Mouse (Mus musculus) midbrain, embryonic 16.5 days (tissue): ENCODE measurements around the gene Gm45521. TPM values are rescaled to one million over a fixed set of nuclear protein-coding genes. Genes with fewer than 3 reads are reported as not detected.

Experiments used
- ATAC-seq: fragments of 200-750 bp; cut with Nextera tagmentation; 2 replicates; pipeline ENCODE4 v1.8.0; 2017; ENCODE audit warnings: moderate TSS enrichment
- H3K27ac ChIP-seq: fragments of 300-500 bp; sonication (generic); 2 replicates; pipeline ENCODE4 v1.5.1; 2014; ENCODE audit warnings: mild to moderate bottlenecking, low read length, mixed read lengths
- H3K27me3 ChIP-seq: fragments of 300-500 bp; sonication (generic); 2 replicates; pipeline ENCODE4 v1.6.1; 2014; ENCODE audit warnings: low read depth, low read length, mixed read lengths; ENCODE audit not compliant: control insufficient read depth, insufficient read depth
- H3K36me3 ChIP-seq: fragments of 300-500 bp; sonication (generic); 2 replicates; pipeline ENCODE4 v1.6.1; 2014; ENCODE audit warnings: mild to moderate bottlenecking, low read length, moderate library complexity, mixed read lengths; ENCODE audit not compliant: control insufficient read depth, insufficient read depth
- H3K4me1 ChIP-seq: fragments of 300-500 bp; sonication (generic); 2 replicates; pipeline ENCODE4 v1.6.1; 2014; ENCODE audit warnings: mild to moderate bottlenecking, low read length, mixed read lengths; ENCODE audit not compliant: control insufficient read depth, insufficient read depth
- H3K4me2 ChIP-seq: fragments of 300-500 bp; sonication (generic); 2 replicates; pipeline ENCODE4 v1.6.1; 2014; ENCODE audit warnings: mild to moderate bottlenecking, low read length, mixed read lengths
- H3K4me3 ChIP-seq: fragments of 300-500 bp; sonication (generic); 2 replicates; pipeline ENCODE4 v1.5.1; 2014; ENCODE audit warnings: low read depth, mild to moderate bottlenecking, low read length, moderate library complexity, mixed read lengths
- H3K9ac ChIP-seq: fragments of 300-500 bp; sonication (generic); 2 replicates; pipeline ENCODE4 v1.6.1; 2014; ENCODE audit warnings: low read depth, low read length, mixed read lengths
- H3K9me3 ChIP-seq: fragments of 300-500 bp; sonication (generic); replicated peaks from 2 replicates; pipeline ENCODE4 v1.6.1; 2014; ENCODE audit warnings: mild to moderate bottlenecking, low read length, mixed read lengths; ENCODE audit not compliant: control insufficient read depth, poor library complexity, severe bottlenecking
- WGBS: fragments of 180-500 bp; shearing (Covaris S2); extraction: QIAGEN DNeasy Blood & Tissue Kit; methylation state at CpG from one replicate; pipeline ENCODE4 v1.1.7; 2014; 5-methylcytosine and 5-hydroxymethylcytosine counted together
- polyA plus RNA-seq: library from polyadenylated mRNA; unstranded; fragments of >200 nt; fragmentation: Nextera tagmentation; extraction: Ambion mirVana; gene quantifications from 2 replicates; pipeline ENCODE4 v1.2.1, GENCODE M21; 2015

Gene Gm45521
- polyA plus RNA-seq, 1 experiment from 2014 or later = 0.48 TPM

DNA sequence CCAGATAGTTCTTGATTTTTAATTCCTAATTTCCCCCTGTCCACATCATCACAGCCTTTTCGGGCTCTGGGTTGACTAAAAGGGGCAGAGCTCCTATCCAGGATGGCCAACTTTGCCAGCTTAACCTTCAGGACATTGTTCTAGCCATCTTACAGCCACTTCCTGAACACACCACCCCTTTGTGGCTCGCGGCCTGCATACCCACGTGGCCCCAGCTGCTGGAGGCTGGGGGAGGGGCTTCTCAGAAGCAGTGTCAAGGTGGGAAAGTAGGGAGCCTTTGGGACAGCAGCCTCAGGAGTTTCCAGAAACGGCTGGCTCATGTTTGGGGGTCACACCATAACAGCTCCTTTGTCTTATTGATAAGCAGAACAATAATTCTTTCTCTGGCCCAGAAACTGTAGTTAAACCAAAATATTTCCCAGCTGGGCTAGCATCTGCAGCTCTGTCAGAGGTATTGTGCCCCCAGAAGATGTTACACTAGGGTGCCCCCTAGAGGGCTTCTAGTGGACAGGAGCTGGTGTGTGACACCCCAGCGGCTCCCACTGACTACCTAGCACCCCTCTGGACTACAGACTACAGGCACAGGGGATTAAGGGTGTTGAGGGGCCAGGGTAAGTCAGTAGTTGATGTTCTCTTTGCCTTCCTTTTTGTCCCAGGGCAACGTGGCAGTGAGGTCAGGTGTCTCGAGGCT lies 12.6 kb upstream of the Gm45521 start:
- Histone ChIP-seq H3K27ac (no peak overlapping the region), H3K36me3 (peaks cover 26% of the 10 kb centered on the region), H3K4me2 (no peak overlapping the region), H3K9me3 (no peaks in the 10 kb centered on the region), H3K4me1 (no peaks in the 10 kb centered on the region), H3K9ac (no peak overlapping the region), H3K27me3 (no peaks in the 10 kb centered on the region), H3K4me3 (no peak overlapping the region)
- no peak for ATAC-seq
- 59% methylated on average over 8 of the region's 8 CpGs for WGBS

DNA sequence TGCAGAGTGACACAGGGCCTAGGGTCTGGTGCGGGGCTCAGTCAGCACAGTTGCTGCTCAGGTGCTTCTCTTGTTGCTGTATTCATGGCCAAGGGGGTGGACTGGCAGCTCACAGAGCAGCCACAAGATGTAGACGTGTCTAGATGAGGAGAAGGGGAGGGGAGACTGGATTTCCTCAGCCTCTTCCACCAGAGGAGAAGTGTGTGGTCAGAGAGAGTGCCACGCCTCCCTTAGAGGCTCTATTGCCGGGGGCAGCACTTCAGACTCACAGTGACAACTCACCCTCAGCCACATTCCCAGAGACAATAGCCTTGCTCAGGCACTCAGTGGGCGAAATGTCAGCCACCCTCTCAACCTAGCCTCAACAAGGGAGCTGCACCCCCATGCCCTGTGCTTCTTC lies 11.8 kb upstream of the Gm45521 start:
- Histone ChIP-seq H3K9me3 (no peaks in the 10 kb centered on the region), H3K4me2 (no peak overlapping the region), H3K4me1 (no peaks in the 10 kb centered on the region), H3K36me3 (peaks cover 30% of the 10 kb centered on the region), H3K4me3 (no peak overlapping the region), H3K27me3 (no peaks in the 10 kb centered on the region), H3K9ac (no peak overlapping the region), H3K27ac (no peak overlapping the region)
- ATAC-seq = no peak
- WGBS = 84% methylated on average over 5 of the region's 5 CpGs

- Histone ChIP-seq H3K4me2 (no peak overlapping the region), H3K4me3 (no peak overlapping the region), H3K4me1 (no peaks in the 10 kb centered on the region), H3K9me3 (no peaks in the 10 kb centered on the region), H3K36me3 (peaks cover 17% of the 10 kb centered on the region), H3K27ac (no peak overlapping the region), H3K27me3 (no peaks in the 10 kb centered on the region), H3K9ac (no peak overlapping the region)
- ATAC-seq = no peak
- 95% methylated on average over 9 of the region's 9 CpGs for WGBS
Observed at GRCm38 (mm10) chr14:7951234-7951633, 5.9 kb upstream of the Gm45521 start.

DNA sequence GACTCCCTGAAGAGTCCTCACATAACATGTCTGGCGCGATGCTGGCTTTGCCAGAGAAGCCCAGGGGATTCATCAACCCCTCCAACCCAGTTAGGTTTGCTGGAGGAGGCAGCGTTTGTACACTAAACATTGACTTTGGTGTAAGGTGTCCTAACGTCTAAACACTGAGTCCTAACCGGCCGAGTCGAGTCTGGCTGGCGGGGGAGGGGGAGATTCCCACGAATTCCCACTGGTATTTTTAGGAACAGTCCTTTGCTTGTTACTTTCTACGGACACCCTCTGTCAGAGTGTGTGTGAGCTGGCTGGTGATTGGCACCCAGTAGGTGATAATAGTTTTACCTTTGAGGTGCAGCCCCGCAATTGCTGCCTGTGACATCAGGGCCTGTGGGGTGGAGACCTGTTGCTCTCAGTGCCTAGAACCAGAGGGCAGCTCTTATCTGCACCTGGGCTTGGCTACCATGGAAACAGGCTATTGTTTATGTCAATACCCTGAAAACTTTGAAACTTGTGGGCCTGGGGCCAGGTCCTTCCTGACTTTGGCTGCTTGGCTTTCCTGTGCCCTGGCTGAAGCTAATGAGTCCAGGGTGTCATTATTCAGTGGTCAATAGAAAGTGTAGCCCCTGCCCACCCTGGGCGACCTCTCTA lies 4.4 kb upstream of the Gm45521 start:
- H3K36me3 ChIP-seq = peaks cover 17% of the 10 kb centered on the region
- no peaks in the 10 kb centered on the region for H3K4me1 ChIP-seq
- no peak overlapping the region for H3K9ac ChIP-seq
- no peak overlapping the region for H3K4me2 ChIP-seq
- H3K27me3 ChIP-seq = no peaks in the 10 kb centered on the region
- no peak for ATAC-seq
- WGBS = 42% methylated on average over 12 of the region's 12 CpGs
- H3K4me3 ChIP-seq = no peak overlapping the region
- H3K27ac ChIP-seq = 0 out of 2 replicates have a peak overlapping the region, but pooled peaks have one; percentile 28
- H3K9me3 ChIP-seq = no peaks in the 10 kb centered on the region

DNA sequence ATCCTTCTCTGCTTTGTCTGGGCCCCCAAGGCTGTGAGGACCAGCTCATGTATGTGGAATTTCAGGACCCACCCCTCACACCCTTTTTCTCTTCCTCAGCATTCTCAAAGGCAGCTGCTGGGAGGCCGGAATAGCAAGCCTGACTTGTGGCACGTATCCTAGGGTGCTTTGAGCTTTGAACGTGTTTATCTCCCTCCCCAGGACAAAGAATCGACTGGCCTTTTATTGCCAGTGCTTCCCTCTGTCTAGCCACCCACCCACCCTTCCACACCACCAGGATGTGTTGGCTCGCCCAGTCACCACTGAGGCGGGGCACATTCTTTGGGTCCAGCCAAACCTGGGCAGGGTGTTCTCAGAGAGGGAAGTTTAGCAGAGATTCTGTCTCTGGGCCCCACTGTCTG lies 3.0 kb upstream of the Gm45521 start:
- no peaks in the 10 kb centered on the region for H3K9me3 ChIP-seq
- 40% methylated on average over 6 of the region's 6 CpGs for WGBS
- no peak overlapping the region for H3K4me3 ChIP-seq
- no peak for ATAC-seq
- H3K27me3 ChIP-seq = no peaks in the 10 kb centered on the region
- H3K36me3 ChIP-seq = peaks cover 15% of the 10 kb centered on the region
- no peak overlapping the region for H3K4me2 ChIP-seq
- no peaks in the 10 kb centered on the region for H3K4me1 ChIP-seq
- H3K9ac ChIP-seq = no peak overlapping the region
- peak overlapping the region; percentile 28; the same call in 1 of the 2 replicates for H3K27ac ChIP-seq

GRCm38 (mm10) chr14:7956427-7956826 lies 661 bp upstream of the Gm45521 start:
- H3K4me3 ChIP-seq = no peak overlapping the region
- ATAC-seq = no peak
- 86% methylated on average over 10 of the region's 10 CpGs for WGBS
- H3K27me3 ChIP-seq = no peaks in the 10 kb centered on the region
- no peak overlapping the region for H3K27ac ChIP-seq
- no peaks in the 10 kb centered on the region for H3K4me1 ChIP-seq
- no peak overlapping the region for H3K4me2 ChIP-seq
- peaks cover 2% of the 10 kb centered on the region; the same call in 1 of the 2 replicates for H3K36me3 ChIP-seq
- H3K9ac ChIP-seq = no peak overlapping the region
- H3K9me3 ChIP-seq = no peaks in the 10 kb centered on the region

GRCm38 (mm10) chr14:7960616-7961015 lies 3.5 kb downstream of the Gm45521 start:
- H3K4me2 ChIP-seq = no peak overlapping the region

GRCm38 (mm10) chr14:7961714-7962113 lies 4.6 kb downstream of the Gm45521 start:
- ATAC-seq = no peak
- no peak overlapping the region for H3K4me3 ChIP-seq
- H3K27me3 ChIP-seq = no peaks in the 10 kb centered on the region
- no peaks in the 10 kb centered on the region for H3K4me1 ChIP-seq
- no peak overlapping the region for H3K4me2 ChIP-seq
- H3K9me3 ChIP-seq = no peaks in the 10 kb centered on the region
- WGBS = 48% methylated on average over 5 of the region's 5 CpGs
- H3K27ac ChIP-seq = no peak overlapping the region
- no peak overlapping the region for H3K9ac ChIP-seq
- no peaks in the 10 kb centered on the region for H3K36me3 ChIP-seq

More at GRCm38 (mm10) chr14:7960616-7961015, 3.5 kb downstream of the Gm45521 start:
- no peaks in the 10 kb centered on the region for H3K36me3 ChIP-seq
- H3K27ac ChIP-seq = no peak overlapping the region
- H3K27me3 ChIP-seq = no peaks in the 10 kb centered on the region
- 0 out of 2 replicates have a peak, but pooled peaks have one; percentile 30 for ATAC-seq
- H3K4me3 ChIP-seq = no peak overlapping the region
- H3K9ac ChIP-seq = no peak overlapping the region
- 48% methylated on average over 11 of the region's 11 CpGs for WGBS
- no peaks in the 10 kb centered on the region for H3K4me1 ChIP-seq
- no peaks in the 10 kb centered on the region for H3K9me3 ChIP-seq

- WGBS = 82% methylated on average over 2 of the region's 2 CpGs
Observed at GRCm38 (mm10) chr14:7962626-7963025, 5.5 kb downstream of the Gm45521 start.

More at GRCm38 (mm10) chr14:7962626-7963025, 5.5 kb downstream of the Gm45521 start:
- no peaks in the 10 kb centered on the region for H3K4me1 ChIP-seq
- no peak overlapping the region for H3K4me2 ChIP-seq
- no peaks in the 10 kb centered on the region for H3K9me3 ChIP-seq
- H3K4me3 ChIP-seq = no peak overlapping the region
- H3K27ac ChIP-seq = no peak overlapping the region
- no peak for ATAC-seq
- H3K9ac ChIP-seq = no peak overlapping the region; the same call in 1 of the 2 replicates
- no peaks in the 10 kb centered on the region for H3K36me3 ChIP-seq
- no peaks in the 10 kb centered on the region for H3K27me3 ChIP-seq
